Mouse (Mus musculus) adrenal gland, postnatal 25 days (tissue): ENCODE measurements around the gene Gm12216. TPM values are rescaled to one million over a fixed set of nuclear protein-coding genes. Genes with fewer than 3 reads are reported as not detected.

Source experiments
- DNase-seq: peaks from one replicate; pipeline ENCODE4 v3.0.0; 2021; ENCODE audit warnings: mixed read lengths
- microRNA-seq, 2 experiments: library from miRNA; unstranded; fragments of <30 nt; microRNA quantifications; one replicate each; pipeline ENCODE4 v1.2.0; 2021
- total RNA-seq: library from RNA; stranded (reverse); gene quantifications from 2 replicates; pipeline ENCODE4 v1.2.3, GENCODE M21; 2021

Gene Gm12216
- total RNA-seq, 1 experiment from 2014 or later, result 19.8 TPM

DNA sequence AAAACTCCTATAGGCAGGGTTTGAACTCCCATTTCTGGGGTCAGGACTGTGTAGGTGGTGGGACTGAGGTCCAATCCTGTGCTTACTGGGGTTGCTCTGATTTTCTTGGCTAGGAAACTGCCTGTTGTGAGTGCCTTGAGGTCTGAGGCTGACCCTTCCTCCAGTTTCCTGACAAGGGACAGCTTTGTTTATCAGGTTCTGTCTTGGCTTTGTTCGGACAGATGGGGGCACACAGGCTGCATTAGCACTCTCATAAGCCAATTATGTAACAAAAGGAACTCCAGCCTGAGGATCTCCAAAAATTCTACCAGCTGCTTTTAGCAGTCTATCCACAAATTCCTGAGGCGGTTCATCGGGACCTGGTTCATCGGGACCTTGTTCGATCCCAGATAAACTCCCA lies 116.7 kb downstream of the Gm12216 start:
- no peak for DNase-seq

DNA sequence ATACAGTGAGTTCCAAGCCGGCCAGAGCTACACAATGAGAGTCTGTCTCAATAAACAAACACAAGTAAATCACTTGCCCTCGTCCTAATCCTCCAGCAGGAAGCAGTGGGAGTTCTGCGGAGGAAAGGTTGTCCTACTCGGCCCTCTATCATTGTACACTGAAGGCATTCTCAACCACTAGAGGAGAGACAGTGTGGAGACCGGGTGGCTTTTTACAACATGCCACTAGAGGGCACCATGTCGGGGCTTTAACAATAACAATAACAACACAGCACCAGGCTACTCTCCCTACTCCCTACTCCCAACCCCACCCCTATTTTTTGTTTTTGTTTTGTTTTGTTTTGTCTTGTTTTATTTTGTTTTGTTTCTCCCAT lies 121.5 kb downstream of the Gm12216 start:
- peak; percentile 48 for DNase-seq

DNA sequence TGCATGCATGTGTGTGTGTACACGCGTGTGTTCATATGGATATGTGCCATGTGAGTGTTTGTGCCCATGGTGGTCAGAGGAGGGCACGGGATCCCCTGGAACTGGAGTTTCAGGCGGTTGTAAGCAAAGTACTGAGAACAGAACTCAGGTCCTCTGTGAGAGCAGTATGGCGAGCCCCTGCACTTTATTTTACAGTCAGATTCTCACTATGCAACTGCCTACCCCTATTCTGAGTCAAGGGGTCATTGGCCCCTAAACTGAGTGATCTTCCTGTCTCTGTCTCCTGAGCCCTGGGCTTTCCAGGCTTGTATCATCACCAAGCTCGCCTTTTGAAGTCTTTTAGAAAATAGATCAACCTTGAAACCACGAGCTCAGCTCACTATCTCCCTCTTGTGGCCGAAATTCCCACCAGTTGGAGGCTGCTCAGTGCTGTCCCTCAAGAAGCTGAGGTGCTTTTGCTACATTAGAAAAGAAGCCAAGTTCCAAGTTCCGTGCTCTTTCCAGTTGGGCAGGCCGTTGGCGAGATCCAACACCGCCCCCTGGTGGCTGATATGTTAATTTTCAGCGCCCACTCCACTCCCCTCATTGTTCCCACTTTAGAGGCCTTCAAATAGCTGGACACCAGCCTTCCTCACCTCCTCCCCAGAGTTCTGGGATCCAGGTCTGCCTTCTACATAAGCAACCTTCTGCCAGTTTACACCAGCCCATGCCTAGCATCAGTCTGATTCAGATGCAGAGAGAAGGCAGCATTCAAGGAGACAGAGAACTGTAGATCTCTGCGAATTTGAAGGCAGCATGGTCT lies 122.1 kb downstream of the Gm12216 start:
- DNase-seq, result peak; percentile 74

DNA sequence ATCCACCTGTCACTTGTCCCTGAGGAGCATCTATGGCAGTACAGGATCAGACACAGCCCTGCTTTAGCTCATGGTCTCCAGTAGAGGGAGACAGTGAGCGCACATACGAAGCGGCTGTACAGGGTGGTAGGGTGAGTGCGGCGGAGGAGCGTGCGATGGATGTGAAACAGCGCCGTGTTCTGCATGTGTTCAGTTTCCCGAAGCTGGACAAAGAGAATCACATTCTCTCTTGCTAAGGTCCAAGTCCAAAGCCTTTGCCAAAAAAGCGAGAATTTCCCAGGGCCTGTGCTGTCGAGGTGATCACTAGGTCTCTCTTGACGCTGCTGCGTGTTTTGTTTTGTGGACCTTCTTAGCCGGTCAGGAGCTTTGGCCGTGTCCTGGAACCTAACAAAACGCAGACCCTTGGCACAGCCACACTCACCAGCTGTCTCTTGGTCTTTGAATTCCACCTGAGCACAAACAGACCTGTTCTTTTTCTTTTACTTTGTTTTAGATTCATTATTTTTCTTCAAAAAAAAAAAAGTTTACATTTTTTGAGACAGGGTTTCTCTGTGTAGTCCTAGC lies 123.3 kb downstream of the Gm12216 start:
- peak; percentile 49 for DNase-seq

DNA sequence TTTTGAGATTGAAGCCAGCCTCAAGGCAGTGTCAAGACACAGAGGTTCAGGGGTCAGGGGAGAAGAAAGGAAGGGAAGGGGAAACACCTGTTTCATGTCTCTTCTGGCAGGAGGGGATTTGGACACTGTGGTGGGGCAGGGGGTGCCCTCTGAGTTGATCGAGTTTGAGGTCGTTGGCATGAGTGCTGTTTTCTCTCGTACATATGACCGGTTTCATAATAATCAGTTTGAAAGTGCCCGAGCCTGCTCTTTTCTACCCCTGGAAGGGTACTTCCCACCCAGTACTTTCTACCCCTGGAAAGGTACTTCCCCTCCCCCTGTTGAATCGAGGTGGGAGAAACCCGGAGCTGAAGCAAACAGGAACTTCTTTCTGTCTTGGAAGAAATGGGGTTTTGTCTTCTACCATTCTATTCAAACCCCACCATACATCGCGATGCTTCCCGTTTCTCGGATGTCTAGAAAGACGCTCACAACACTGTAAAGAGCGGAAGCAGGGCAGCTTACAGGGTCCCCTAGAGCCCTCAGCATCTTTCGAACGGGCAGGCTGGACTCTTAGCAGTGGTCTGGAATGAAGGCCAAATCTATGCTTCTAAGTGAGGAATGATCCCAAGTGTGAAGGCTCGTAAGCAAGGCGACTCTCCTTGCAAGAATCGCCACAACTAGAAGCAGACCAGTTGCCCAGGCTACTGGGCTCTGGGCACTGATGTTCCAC lies 123.9 kb downstream of the Gm12216 start:
- DNase-seq, result no peak

DNA sequence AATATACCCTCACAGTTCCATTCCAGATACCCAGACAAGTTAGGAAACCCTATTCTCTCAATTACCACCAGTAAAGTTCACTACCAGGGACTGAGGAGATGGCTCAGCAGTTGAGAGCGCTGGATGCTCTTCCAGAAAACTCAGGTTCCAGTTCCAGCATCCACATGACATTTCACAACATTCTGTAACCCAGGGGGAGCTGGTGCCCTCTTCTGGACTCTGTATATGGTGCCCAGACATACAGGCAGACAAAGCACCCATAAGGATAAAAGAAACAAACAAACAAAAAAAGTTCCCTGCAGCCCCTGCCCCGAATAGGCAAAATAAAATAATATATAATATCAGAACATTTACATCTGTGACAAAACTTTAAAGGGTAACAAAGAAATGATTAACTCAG lies 124.6 kb downstream of the Gm12216 start:
- no peak for DNase-seq

DNA sequence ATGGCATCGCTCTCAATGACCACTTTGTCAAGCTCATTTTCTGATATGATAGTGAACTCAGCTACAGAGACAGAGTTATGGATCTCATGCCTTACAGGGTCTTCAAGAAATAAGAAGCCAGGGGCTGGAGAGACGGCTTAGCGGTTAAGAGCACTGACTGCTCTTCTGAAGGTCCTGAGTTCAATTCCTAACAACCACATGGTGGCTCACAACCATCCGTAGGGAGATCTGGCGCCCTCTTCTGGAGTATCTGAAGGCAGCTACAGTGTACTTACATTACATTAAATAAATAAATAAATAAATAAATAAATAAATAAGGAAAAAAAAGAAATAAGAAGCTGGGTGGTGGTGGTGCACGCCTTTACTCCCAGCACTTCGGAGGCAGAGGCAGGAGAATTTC lies 125.2 kb downstream of the Gm12216 start:
- DNase-seq, result no peak

Small RNA genes lying within 50 kb of the gene (microRNA-seq; reads per million reads assigned to microRNA genes)
- 0 reads per million in 2 experiments for gene Mir7671

Other genes with a start within 250 kb of the Gm12216 start
- not detected in 2 replicates for gene Il4, start 240.6 kb downstream of the Gm12216 start, total RNA-seq
- gene Il13, start 224.6 kb downstream of the Gm12216 start, total RNA-seq, result not detected in 2 replicates
- 19.7 and 22.0 TPM in 2 replicates for gene Rad50, start 151.9 kb downstream of the Gm12216 start, total RNA-seq
- not detected in 2 replicates for gene Il5, start 138.5 kb downstream of the Gm12216 start, total RNA-seq
- gene Irf1, start 89.2 kb downstream of the Gm12216 start, total RNA-seq, result 30.4 and 33.8 TPM in 2 replicates
- gene Gm17334, start 86.1 kb downstream of the Gm12216 start, total RNA-seq, result 1.9 TPM in 1 of 2 replicates, not detected in the other
- 29.0 and 39.4 TPM in 2 replicates for gene Slc22a5, start 32.4 kb upstream of the Gm12216 start, total RNA-seq
- gene Slc22a21, start 121.1 kb upstream of the Gm12216 start, total RNA-seq, result 5.3 and 5.9 TPM in 2 replicates
- 8.0 and 8.5 TPM in 2 replicates for gene Slc22a4, start 168.8 kb upstream of the Gm12216 start, total RNA-seq
- 20.6 and 37.9 TPM in 2 replicates for gene Pdlim4, start 209.8 kb upstream of the Gm12216 start, total RNA-seq
- 30.0 and 36.7 TPM in 2 replicates for gene P4ha2, start 240.8 kb upstream of the Gm12216 start, total RNA-seq